Mouse (Mus musculus) kidney, adult 2 months (tissue): ENCODE measurements around the gene Adamts8. TPM values are rescaled to one million over a fixed set of nuclear protein-coding genes. Genes with fewer than 3 reads are reported as not detected.

Experiments used
- DNase-seq: peaks from one replicate; pipeline ENCODE4 v3.0.0; 2021
- H3K27ac ChIP-seq: fragments of 200-500 bp; 2 replicates; pipeline ENCODE4 v1.5.1; 2012; ENCODE audit warnings: low read depth, low read length, control low read depth, inconsistent platforms; ENCODE audit not compliant: insufficient read depth
- H3K27me3 ChIP-seq: fragments of 200-500 bp; replicated peaks from 2 replicates; pipeline ENCODE4 v1.6.1; 2012; ENCODE audit warnings: mild to moderate bottlenecking, moderate library complexity, low read length, inconsistent platforms; ENCODE audit not compliant: control insufficient read depth, insufficient read depth
- H3K36me3 ChIP-seq: fragments of 200-500 bp; 2 replicates; pipeline ENCODE4 v1.6.1; 2012; ENCODE audit warnings: mild to moderate bottlenecking, moderate library complexity, low read length, inconsistent platforms; ENCODE audit not compliant: control insufficient read depth, insufficient read depth
- H3K4me1 ChIP-seq: fragments of 200-500 bp; 2 replicates; pipeline ENCODE4 v1.6.1; 2011; ENCODE audit warnings: low read length; ENCODE audit not compliant: control insufficient read depth, insufficient read depth
- H3K4me3 ChIP-seq: fragments of 200-500 bp; 2 replicates; pipeline ENCODE4 v1.5.1; 2011; ENCODE audit warnings: mild to moderate bottlenecking, low read depth, low read length, control low read depth; ENCODE audit not compliant: insufficient read depth
- CTCF ChIP-seq: fragments of 200-500 bp; conservative IDR thresholded peaks from 2 replicates; pipeline ENCODE4 v1.5.1; 2011; ENCODE audit warnings: low read depth, mild to moderate bottlenecking, control low read depth, low read length, moderate library complexity, mixed read lengths; ENCODE audit not compliant: insufficient read depth, insufficient read length
- POLR2A ChIP-seq: fragments of 200-500 bp; IDR thresholded peaks from one replicate; pipeline ENCODE4 v1.6.1; 2011; ENCODE audit warnings: low read depth, low read length, control low read depth
- WGBS: fragments of 180-500 bp; shearing (Covaris S2); methylation state at CpG from one replicate; pipeline ENCODE4 v1.1.7; 2018; 5-methylcytosine and 5-hydroxymethylcytosine counted together
- polyA plus RNA-seq: library from polyadenylated mRNA; depleted of rRNA; stranded (reverse); fragments of >200 nt; gene quantifications from 2 replicates; pipeline ENCODE4 v1.2.3, GENCODE M21; 2012; rRNA removed

Adamts8 gene
- 0.83 and 1.7 TPM in 2 replicates for polyA plus RNA-seq

DNA sequence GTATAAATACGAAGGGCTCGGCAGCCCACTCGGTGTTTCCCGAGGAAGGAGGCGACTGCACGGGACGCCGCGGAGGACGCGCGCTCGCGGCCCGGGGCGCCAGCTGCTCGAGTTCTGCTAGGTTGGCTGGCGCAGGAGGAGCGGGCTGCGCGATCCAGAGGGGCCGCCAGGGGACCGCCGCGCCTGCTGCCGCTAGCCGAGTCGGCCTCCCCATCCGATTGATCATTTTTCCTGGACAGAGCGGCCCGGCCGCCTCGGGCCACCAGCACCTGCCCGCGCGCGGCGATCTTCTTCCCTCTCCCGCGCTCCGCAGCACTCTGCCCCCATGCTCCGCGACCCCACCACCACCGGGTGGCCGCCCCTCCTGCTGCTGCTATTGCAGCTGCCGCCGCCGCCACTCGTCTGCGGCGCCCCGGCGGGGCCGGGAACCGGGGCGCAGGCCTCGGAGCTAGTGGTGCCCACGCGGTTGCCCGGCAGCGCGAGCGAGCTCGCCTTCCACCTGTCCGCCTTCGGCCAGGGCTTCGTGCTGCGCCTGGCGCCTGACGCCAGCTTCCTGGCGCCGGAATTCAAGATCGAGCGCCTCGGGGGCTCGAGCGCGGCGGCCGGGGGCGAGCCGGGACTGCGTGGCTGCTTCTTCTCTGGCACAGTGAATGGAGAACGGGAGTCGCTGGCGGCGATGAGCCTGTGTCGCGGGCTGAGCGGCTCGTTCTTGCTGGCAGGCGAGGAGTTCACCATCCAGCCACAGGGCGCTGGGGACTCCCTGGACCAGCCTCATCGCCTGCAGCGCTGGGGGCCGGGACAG is at the start of gene Adamts8:
Gene Adamts8 (plus strand): TSS at position 51 of the 802 bp plus-strand sequence.
- no peak for DNase-seq
- Histone ChIP-seq H3K27ac (no peak within 1 kb of the TSS), H3K4me1 (peaks cover 4% of the 10 kb centered on the region; the same call in 1 of the 2 replicates), H3K27me3 (no peaks in the 10 kb centered on the region), H3K36me3 (no peaks in the 10 kb centered on the region), H3K4me3 (peak within 1 kb of the TSS; percentile 4; the same call in 1 of the 2 replicates)
- under 1% methylated on average over 96 of the region's 96 CpGs for WGBS
- TF ChIP-seq CTCF = 0 out of 2 replicates have a peak, but pooled peaks have one; percentile 13
- no peak for TF ChIP-seq POLR2A

DNA sequence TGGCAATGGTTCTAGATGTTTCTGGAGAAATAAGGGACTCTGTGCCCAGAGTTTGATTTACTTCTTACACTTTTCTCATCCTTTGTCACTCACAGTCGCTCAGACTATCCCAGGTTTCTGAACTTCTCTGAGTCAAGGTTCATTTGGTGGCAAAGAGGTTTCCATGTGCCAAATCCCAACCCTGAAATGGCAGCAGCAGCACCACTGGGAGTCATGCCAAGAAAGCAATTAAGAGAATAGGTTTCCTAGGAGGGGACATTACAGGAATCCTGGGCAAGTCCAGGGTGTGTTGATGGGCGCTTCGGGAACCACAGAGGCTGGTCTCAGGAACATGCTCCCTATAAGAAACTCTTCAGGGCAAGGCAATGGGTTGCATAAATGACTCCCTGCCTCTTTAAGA is 46.7 kb upstream of the Adamts8 start:
- no peaks in the 10 kb centered on the region for H3K27me3 ChIP-seq
- no peak overlapping the region for H3K4me3 ChIP-seq
- no peak for TF ChIP-seq POLR2A
- peaks cover 4% of the 10 kb centered on the region for H3K4me1 ChIP-seq
- H3K36me3 ChIP-seq = no peaks in the 10 kb centered on the region
- 42% methylated on average over 3 of the region's 3 CpGs for WGBS
- no peak overlapping the region for H3K27ac ChIP-seq
- DNase-seq = peak; percentile 85

DNA sequence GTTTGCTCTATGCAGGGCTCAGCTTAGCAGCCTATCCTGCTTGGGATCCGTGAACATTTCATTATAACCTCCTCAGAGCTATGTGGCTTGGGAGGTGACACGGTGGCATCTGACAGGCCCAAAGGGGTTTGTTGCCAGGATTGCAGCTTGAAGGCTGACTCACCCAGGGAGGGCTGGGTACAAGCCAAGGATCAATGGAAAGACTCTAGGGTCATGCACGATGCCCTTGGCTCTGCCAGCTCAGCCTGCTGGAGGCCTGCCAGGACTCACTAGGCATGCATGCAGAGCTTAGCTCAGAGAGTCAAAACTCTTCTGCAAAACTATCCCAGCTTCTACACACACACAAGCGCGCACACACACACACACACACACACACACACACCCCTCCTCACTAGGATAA is 45.6 kb upstream of the Adamts8 start:
- no peaks in the 10 kb centered on the region for H3K27me3 ChIP-seq
- WGBS = 27% methylated on average over 5 of the region's 5 CpGs
- peak overlapping the region; percentile 56; the same call in 1 of the 2 replicates for H3K27ac ChIP-seq
- H3K4me1 ChIP-seq = peaks cover 4% of the 10 kb centered on the region
- TF ChIP-seq CTCF (no peak), POLR2A (no peak)
- no peak overlapping the region for H3K4me3 ChIP-seq
- no peaks in the 10 kb centered on the region for H3K36me3 ChIP-seq
- DNase-seq = peak; percentile 97

DNA sequence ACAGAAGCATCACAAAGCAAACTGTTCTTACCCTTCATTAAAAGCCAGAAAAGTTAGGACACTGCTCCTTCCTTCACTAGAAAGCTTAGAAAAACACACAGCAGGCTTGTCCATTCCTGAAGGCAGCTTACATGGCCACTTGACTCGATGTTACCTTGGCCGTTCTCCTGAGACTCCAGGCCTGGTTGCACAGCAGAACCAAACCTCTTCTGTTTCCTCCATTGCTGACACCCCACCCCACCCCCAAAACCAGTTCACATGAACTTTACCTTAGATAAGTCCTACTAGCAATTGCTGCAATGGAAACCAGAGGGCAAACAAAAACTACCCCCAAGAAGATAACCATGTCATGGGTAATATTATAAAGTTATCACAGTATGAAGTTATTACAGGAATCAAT is 45.2 kb upstream of the Adamts8 start:
- TF ChIP-seq CTCF = no peak
- no peak for TF ChIP-seq POLR2A
- DNase-seq = no peak
- peak overlapping the region; percentile 56; the same call in 1 of the 2 replicates for H3K27ac ChIP-seq

DNA sequence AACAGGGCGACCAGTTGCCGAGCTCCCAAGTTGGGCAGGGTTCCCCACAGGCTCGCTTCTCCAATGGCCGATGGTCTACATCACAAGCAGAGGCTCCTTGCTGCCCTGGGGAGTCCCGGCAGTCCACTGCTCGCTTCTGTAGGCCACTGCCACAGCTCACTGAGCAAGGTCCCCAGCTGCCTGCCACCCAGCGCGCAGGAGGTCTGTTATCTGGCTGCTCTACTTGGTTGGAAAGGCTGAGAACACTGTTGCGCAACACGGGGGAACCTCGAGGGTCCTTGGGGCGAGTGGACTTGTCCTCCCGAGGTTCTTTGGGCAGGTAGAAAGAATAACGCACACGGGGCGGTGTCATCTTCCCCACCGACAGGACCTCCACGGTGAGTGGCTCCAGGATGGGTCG is 40.2 kb upstream of the Adamts8 start:
- TF ChIP-seq POLR2A (no peak), CTCF (no peak)
- H3K27me3 ChIP-seq = no peaks in the 10 kb centered on the region
- no peaks in the 10 kb centered on the region for H3K36me3 ChIP-seq
- H3K4me1 ChIP-seq = peaks cover 15% of the 10 kb centered on the region
- WGBS = 72% methylated on average over 19 of the region's 19 CpGs
- no peak overlapping the region for H3K4me3 ChIP-seq
- DNase-seq = peak; percentile 55
- peak overlapping the region; percentile 49; the same call in 1 of the 2 replicates for H3K27ac ChIP-seq

More for the DNA sequence above, 45.2 kb upstream of the Adamts8 start:
- Histone ChIP-seq H3K4me3 (no peak overlapping the region), H3K27me3 (no peaks in the 10 kb centered on the region), H3K36me3 (no peaks in the 10 kb centered on the region), H3K4me1 (peaks cover 4% of the 10 kb centered on the region)
- 36% methylated on average over 2 of the region's 2 CpGs for WGBS

DNA sequence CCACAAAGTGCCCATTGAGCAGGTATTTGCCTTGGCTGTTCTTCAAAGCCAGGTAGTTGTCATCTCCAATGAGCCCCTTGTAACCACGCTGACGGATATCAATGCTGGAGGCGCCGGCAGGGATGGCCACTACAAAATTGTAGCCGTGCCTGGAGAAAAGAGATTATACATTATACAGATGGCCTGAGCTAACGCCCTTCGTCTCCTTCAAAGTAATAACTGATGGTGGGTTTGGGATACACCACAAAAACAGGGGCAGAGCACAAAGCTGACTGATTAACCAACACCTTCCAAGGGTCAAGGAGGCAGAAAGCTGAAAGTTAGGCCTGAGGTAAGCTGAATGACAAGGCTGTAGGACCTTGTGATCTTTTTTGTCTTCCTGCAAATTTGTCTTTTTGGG is 39.7 kb upstream of the Adamts8 start:
- peak overlapping the region; percentile 49; the same call in 1 of the 2 replicates for H3K27ac ChIP-seq
- H3K4me1 ChIP-seq = peaks cover 14% of the 10 kb centered on the region
- WGBS = 77% methylated on average over 7 of the region's 7 CpGs
- peak; percentile 68 for DNase-seq
- TF ChIP-seq POLR2A (no peak), CTCF (no peak)
- H3K27me3 ChIP-seq = no peaks in the 10 kb centered on the region
- no peak overlapping the region for H3K4me3 ChIP-seq
- H3K36me3 ChIP-seq = no peaks in the 10 kb centered on the region

DNA sequence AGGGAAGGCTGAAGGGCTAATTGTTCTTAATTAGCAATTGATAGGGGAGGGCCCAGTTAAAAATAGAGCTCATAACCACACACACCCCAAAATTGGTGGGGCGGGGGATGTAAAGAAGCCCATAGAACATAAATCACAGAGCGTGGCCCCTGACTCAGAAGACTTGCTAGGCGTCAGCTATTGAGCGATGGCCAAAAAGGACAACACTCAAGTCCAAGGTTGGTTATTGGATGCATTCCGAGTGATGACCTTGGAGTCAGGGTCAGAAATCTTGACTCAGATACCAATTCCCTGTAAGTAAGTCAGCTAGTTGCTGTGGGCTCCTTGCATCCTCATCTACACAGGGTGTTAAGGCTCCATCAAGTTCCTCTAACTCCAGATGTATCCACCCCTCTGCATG is 39.1 kb upstream of the Adamts8 start:
- WGBS = 71% methylated on average over 5 of the region's 5 CpGs
- H3K27ac ChIP-seq = peak overlapping the region; percentile 43; the same call in 1 of the 2 replicates
- no peaks in the 10 kb centered on the region for H3K27me3 ChIP-seq
- TF ChIP-seq CTCF = no peak
- no peak for TF ChIP-seq POLR2A
- DNase-seq = peak; percentile 45
- no peaks in the 10 kb centered on the region for H3K36me3 ChIP-seq
- no peak overlapping the region for H3K4me3 ChIP-seq
- H3K4me1 ChIP-seq = peaks cover 20% of the 10 kb centered on the region
